In the genomic region with DNA sequence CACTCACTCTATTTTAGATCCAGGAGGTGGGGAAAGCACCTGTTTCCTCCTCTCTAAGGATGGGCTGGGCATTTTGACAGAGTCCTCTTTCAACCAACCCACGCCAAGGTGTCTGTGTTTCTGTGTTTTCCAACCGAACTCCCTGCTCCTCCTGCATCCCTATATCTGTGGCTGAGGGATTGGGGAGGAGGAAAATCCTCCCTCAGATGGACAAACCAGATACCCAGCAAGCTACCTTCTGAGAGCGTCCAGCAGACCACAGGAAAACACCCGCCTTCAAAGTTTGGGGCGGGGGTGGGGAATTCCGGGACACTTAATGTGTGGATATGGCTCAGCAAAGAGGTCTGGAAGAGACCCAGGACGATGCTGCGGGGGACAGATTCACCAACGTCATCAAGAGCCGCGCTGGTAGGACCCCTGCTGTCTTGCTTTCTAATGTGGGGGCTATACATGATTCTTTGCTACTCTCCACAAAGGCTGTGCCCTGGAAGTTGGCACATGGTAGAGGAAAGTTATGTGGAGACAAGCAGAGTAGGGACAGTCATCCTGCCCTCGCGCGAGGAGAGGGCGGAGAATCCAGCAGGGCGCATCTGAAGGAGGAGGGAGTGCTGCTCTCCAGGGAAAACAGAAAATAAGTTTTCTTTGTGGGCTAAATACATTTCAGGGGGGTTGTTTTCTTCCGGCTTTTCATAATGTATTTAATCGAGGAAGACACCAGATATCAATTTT, we compare ENCODE assay signal across 8 mouse cellular contexts.
DNase-seq lines count a peak whose midpoint lies in the region; ATAC-seq lines count a peak whose summit lies in the region.

No protein-coding gene starts in this region.

- H3K27me3 ChIP-seq in forebrain, embryonic 16.5 days (replicated peaks; ENCODE audit: control insufficient read depth, insufficient read depth, low read length): no peaks in the 10 kb centered on the region
- no peaks in the 10 kb centered on the region for H3K27me3 ChIP-seq in stomach, embryonic 15.5 days (replicated peaks)

- H3K9me3 ChIP-seq in forebrain, embryonic 16.5 days (ENCODE audit: control insufficient read depth, low read length): no peaks in the 10 kb centered on the region
- H3K9me3 ChIP-seq in stomach, embryonic 15.5 days: no peaks in the 10 kb centered on the region

- no peak overlapping the region for H3K27ac ChIP-seq in forebrain, embryonic 16.5 days (ENCODE audit: low read length)
- no peak overlapping the region for H3K27ac ChIP-seq in stomach, embryonic 15.5 days

- H3K9ac ChIP-seq in forebrain, embryonic 16.5 days (replicated peaks; ENCODE audit: low read depth, low read length): no peak overlapping the region
- H3K9ac ChIP-seq in stomach, embryonic 15.5 days: no peak overlapping the region

- no peak for ATAC-seq in forebrain, embryonic 16.5 days
- no peak for ATAC-seq in stomach, embryonic 15.5 days (ENCODE audit: insufficient read depth, low FRiP score, low read depth)
- no peak for ATAC-seq in monocyte, adult 5-6 weeks (replicated peaks; ENCODE audit: insufficient number of reproducible peaks, low FRiP score, low TSS enrichment, poor library complexity, severe bottlenecking)

- no peaks in the 10 kb centered on the region for H3K4me1 ChIP-seq in forebrain, embryonic 16.5 days (replicated peaks; ENCODE audit: control insufficient read depth, insufficient read depth, low read length)
- H3K4me1 ChIP-seq in stomach, embryonic 15.5 days: no peaks in the 10 kb centered on the region

- 24% methylated on average over 18 of the region's 18 CpGs for WGBS in forebrain, embryonic 16.5 days
- 30% methylated on average over 18 of the region's 18 CpGs for WGBS in stomach, embryonic 15.5 days

- peak overlapping the region; percentile 34 for H3K4me3 ChIP-seq in forebrain, embryonic 16.5 days (replicated peaks; ENCODE audit: low read length)
- peak overlapping the region; percentile 18; the same call in 1 of the 2 replicates for H3K4me3 ChIP-seq in stomach, embryonic 15.5 days (replicated peaks)

- H3K36me3 ChIP-seq in forebrain, embryonic 16.5 days (ENCODE audit: control insufficient read depth, insufficient read depth): no peaks in the 10 kb centered on the region
- H3K36me3 ChIP-seq in stomach, embryonic 15.5 days: no peaks in the 10 kb centered on the region

- H3K4me2 ChIP-seq in forebrain, embryonic 16.5 days (ENCODE audit: low read length): peak overlapping the region; percentile 55
- H3K4me2 ChIP-seq in stomach, embryonic 15.5 days: peak overlapping the region; percentile 44

- DNase-seq in left cerebral cortex, adult 18-20 months (ENCODE audit: low spot score in 2 of 2): peak; percentile 20 to 21
- DNase-seq in left cerebral cortex, adult 9 months (ENCODE audit: low spot score in 2 of 2): no peak
- DNase-seq in mesoderm, embryonic 11.5 days (ENCODE audit: low read depth, low spot score): peak; percentile 1
- DNase-seq in ovary, postnatal 14 days (ENCODE audit: low spot score): no peak
- DNase-seq in adrenal gland, postnatal 25 days: no peak

Comparison
In these comparisons a context has a peak if more than half of its experiments do, and no peak if none do; other contexts are left out.
1. DNase-seq: peak in left cerebral cortex, adult 18-20 months (2 of 2) and mesoderm, embryonic 11.5 days (single experiment); none in left cerebral cortex, adult 9 months (0 of 2), ovary, postnatal 14 days (single experiment) and adrenal gland, postnatal 25 days (single experiment).